Mouse (Mus musculus): ENCODE measurements around the gene Fam120a. TPM values are rescaled to one million over a fixed set of nuclear protein-coding genes. Genes with fewer than 3 reads are reported as not detected.

The Fam120a gene
- polyA plus RNA-seq, 1 experiment from 2014 or later = 24.2 TPM

DNA sequence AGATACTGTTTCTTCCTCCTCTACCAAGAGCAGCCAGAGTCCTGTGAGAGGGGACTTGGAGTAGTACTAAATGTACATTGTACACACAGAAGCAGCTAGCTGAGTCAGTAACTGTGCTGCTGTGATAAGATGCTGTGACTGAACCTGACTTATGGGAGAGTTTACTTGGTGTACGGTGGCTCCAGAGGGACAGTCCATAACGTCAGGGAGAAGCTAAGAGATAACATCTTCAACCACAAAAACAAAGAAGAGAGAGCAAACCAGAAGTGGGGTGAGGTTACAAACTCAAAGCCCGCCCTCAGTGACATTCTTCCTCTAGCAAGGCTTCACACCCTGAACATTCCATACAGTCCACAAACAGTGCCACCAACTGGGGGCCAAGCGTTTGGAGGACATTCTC is 122.5 kb downstream of the Fam120a start:
- no peaks in the 10 kb centered on the region for H3K4me1 ChIP-seq (replicated peaks; ENCODE audit: control insufficient read depth, insufficient read depth, low read length)
- H3K4me2 ChIP-seq (replicated peaks; ENCODE audit: low read depth) = no peak overlapping the region
- no peak overlapping the region for H3K9ac ChIP-seq (ENCODE audit: low read depth, low read length)
- H3K27ac ChIP-seq (ENCODE audit: low read depth, low read length) = no peak overlapping the region
- H3K36me3 ChIP-seq (ENCODE audit: control insufficient read depth, insufficient read depth) = no peaks in the 10 kb centered on the region
- H3K9me3 ChIP-seq (ENCODE audit: control insufficient read depth) = no peaks in the 10 kb centered on the region
- TF ChIP-seq CTCF (IDR thresholded peaks at IDR 0.05; ENCODE audit: low read depth) = peak; percentile 13; the same call in 1 of the 2 replicates
- 39% methylated on average over 4 of the region's 4 CpGs for WGBS
- H3K4me3 ChIP-seq (ENCODE audit: low read depth, low read length) = no peak overlapping the region
- ATAC-seq = no peak
- no peaks in the 10 kb centered on the region for H3K27me3 ChIP-seq (replicated peaks; ENCODE audit: control insufficient read depth, insufficient read depth, low read length)

DNA sequence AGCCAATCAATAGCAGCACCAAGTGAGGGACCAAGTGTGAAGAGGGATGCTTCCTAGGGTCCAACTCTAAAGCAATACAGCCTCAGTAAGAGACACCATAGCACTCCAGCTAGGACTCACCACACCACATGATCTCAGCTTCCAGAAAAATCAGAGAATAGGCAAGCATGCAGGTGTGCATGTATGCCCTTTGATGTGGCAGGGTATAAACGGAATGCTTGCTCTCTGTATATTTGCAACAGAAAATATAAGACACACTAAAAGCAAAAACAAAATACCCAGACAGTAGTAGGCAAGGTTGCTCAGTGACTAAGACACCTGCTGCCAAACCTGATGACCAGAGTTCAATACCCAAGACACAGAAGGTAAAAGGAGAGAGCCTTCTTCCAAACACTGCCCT is 124.3 kb downstream of the Fam120a start:
- WGBS = 89% methylated on average over 1 of the region's 1 CpGs
- Histone ChIP-seq H3K27me3 (replicated peaks; ENCODE audit: control insufficient read depth, insufficient read depth, low read length) (no peaks in the 10 kb centered on the region), H3K4me3 (ENCODE audit: low read depth, low read length) (no peak overlapping the region)

DNA sequence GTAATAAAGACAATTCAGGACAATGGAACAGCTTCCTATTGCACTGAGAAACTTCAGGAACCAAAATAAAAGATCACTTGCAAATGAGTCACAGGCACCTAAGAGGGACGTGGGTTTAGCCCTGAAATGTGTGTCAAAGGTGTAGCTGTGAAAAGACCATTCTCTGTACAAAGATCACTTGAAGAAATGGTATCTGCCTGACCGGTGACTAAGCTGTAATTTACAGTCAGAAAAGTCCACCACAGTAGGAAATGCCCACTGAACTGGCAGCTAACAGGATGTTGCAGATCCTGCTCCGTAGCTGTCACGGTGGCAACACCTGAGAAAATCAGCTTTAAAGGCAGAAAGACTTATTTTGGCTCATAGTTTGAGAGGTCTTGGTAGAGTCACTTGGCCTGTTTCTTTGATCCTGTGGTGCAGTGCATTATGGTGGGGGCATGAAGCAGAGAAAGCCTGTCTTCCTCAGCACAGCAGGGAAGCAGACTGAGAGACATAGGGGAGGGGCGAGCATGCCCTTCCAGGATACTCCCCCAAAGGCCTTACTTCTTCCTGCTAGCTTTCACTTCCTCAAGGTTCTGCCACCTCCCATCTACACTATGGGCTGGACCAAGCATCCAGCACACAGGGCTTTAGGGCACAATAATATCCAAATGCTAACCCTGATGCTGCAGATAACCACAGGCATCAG is 125.8 kb downstream of the Fam120a start:
- no peak overlapping the region for H3K4me2 ChIP-seq (replicated peaks; ENCODE audit: low read depth)
- peak; percentile 78 for ATAC-seq
- no peak overlapping the region for H3K9ac ChIP-seq (ENCODE audit: low read depth, low read length)
- H3K4me1 ChIP-seq (replicated peaks; ENCODE audit: control insufficient read depth, insufficient read depth, low read length) = no peaks in the 10 kb centered on the region
- TF ChIP-seq CTCF (IDR thresholded peaks at IDR 0.05; ENCODE audit: low read depth) = no peak
- H3K36me3 ChIP-seq (ENCODE audit: control insufficient read depth, insufficient read depth) = no peaks in the 10 kb centered on the region
- no peak overlapping the region for H3K4me3 ChIP-seq (ENCODE audit: low read depth, low read length)
- no peaks in the 10 kb centered on the region for H3K27me3 ChIP-seq (replicated peaks; ENCODE audit: control insufficient read depth, insufficient read depth, low read length)
- H3K9me3 ChIP-seq (ENCODE audit: control insufficient read depth) = no peaks in the 10 kb centered on the region
- H3K27ac ChIP-seq (ENCODE audit: low read depth, low read length) = peak overlapping the region; percentile 63
- 40% methylated on average over 5 of the region's 5 CpGs for WGBS

More for the DNA sequence above, 124.3 kb downstream of the Fam120a start:
- Histone ChIP-seq H3K9ac (ENCODE audit: low read depth, low read length) (no peak overlapping the region), H3K4me1 (replicated peaks; ENCODE audit: control insufficient read depth, insufficient read depth, low read length) (no peaks in the 10 kb centered on the region), H3K9me3 (ENCODE audit: control insufficient read depth) (no peaks in the 10 kb centered on the region), H3K36me3 (ENCODE audit: control insufficient read depth, insufficient read depth) (no peaks in the 10 kb centered on the region), H3K27ac (ENCODE audit: low read depth, low read length) (no peak overlapping the region), H3K4me2 (replicated peaks; ENCODE audit: low read depth) (no peak overlapping the region)
- no peak for TF ChIP-seq CTCF (IDR thresholded peaks at IDR 0.05; ENCODE audit: low read depth)
- no peak for ATAC-seq

DNA sequence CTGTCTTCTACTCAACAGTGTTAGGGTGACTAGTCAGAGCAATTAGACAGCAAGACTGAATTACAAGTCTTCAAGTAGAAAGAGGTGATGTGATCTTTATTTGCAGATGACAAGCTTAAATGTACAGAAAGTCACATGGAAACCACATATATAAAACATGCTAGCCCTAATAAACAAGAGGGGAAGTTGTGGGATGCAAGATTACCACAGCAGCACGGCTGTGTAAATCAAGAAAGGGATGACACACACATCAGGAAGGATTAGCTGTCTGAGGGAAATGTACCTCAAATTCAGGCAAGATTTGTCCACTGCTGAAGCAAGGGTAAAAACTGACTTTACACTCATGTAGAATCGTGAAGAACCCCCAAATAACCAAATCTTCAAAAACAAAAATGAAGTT is 129.5 kb downstream of the Fam120a start:
- no peaks in the 10 kb centered on the region for H3K27me3 ChIP-seq (replicated peaks; ENCODE audit: control insufficient read depth, insufficient read depth, low read length)
- no peak for ATAC-seq
- H3K4me1 ChIP-seq (replicated peaks; ENCODE audit: control insufficient read depth, insufficient read depth, low read length) = no peaks in the 10 kb centered on the region
- no peaks in the 10 kb centered on the region; the same call in 1 of the 2 replicates for H3K36me3 ChIP-seq (ENCODE audit: control insufficient read depth, insufficient read depth)
- WGBS = 72% methylated on average over 2 of the region's 2 CpGs
- H3K9me3 ChIP-seq (ENCODE audit: control insufficient read depth) = no peaks in the 10 kb centered on the region
- no peak overlapping the region for H3K4me2 ChIP-seq (replicated peaks; ENCODE audit: low read depth)
- no peak overlapping the region for H3K4me3 ChIP-seq (ENCODE audit: low read depth, low read length)
- TF ChIP-seq CTCF (IDR thresholded peaks at IDR 0.05; ENCODE audit: low read depth) = no peak
- no peak overlapping the region for H3K27ac ChIP-seq (ENCODE audit: low read depth, low read length)
- no peak overlapping the region for H3K9ac ChIP-seq (ENCODE audit: low read depth, low read length)

DNA sequence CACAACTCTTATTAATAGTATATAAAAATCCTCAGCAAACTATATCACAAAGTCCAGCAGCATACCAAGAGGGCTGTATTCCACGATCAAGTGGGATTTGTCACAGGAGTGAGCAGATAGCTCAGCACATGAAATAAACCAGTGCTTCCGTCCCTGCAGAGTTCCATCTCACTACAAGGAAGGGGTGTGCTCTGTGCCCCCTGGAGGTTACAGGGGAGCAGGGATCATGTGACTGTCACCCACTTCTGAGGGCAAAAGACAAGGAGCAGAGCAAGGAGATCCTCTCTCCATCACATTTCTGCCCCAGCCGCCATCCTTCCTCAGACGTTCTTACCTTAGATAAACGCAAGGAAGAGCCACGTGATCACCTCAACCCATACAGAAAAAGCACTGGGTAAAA is 130.3 kb downstream of the Fam120a start:
- Histone ChIP-seq H3K4me2 (replicated peaks; ENCODE audit: low read depth) (no peak overlapping the region), H3K27ac (ENCODE audit: low read depth, low read length) (no peak overlapping the region), H3K9ac (ENCODE audit: low read depth, low read length) (no peak overlapping the region), H3K36me3 (ENCODE audit: control insufficient read depth, insufficient read depth) (no peaks in the 10 kb centered on the region; the same call in 1 of the 2 replicates), H3K27me3 (replicated peaks; ENCODE audit: control insufficient read depth, insufficient read depth, low read length) (no peaks in the 10 kb centered on the region), H3K9me3 (ENCODE audit: control insufficient read depth) (no peaks in the 10 kb centered on the region), H3K4me1 (replicated peaks; ENCODE audit: control insufficient read depth, insufficient read depth, low read length) (no peaks in the 10 kb centered on the region), H3K4me3 (ENCODE audit: low read depth, low read length) (no peak overlapping the region)
- ATAC-seq = no peak
- TF ChIP-seq CTCF (IDR thresholded peaks at IDR 0.05; ENCODE audit: low read depth) = no peak
- 59% methylated on average over 6 of the region's 6 CpGs for WGBS

DNA sequence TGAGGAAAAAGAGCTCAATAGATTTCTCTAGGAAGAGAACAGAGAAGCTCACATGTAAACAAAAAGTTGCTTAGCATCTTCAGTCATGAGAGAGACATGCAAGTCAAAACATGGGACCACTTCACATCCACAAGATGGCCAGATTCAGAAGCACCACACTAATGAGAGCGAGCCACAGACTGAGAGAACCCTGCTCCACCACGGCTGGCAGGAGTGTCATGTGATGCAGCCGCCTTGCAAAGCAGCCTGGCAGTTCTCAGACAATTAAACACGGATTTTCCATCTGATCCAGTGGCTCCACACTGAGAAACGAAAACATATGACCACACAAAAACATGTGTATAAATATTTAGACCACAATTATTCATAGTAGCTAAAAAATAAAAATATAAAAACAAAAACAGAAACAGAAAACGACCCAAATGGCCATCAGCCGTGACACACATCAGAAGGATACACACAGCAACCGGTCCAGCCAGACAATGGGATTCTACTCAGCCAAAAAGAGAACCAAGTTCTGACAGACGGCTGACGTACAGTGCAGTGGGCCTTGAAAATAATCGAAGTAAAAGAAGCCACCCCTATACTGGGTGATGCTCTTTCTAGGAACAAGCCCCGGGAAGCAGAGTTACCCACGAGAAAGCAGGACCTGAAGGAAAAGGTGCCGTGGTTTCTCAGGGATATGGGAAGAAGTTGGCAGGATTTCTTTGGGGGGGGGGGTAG is 137.1 kb downstream of the Fam120a start:
- no peak for TF ChIP-seq CTCF (IDR thresholded peaks at IDR 0.05; ENCODE audit: low read depth)
- Histone ChIP-seq H3K4me3 (ENCODE audit: low read depth, low read length) (no peak overlapping the region), H3K36me3 (ENCODE audit: control insufficient read depth, insufficient read depth) (peaks cover 49% of the 10 kb centered on the region), H3K4me2 (replicated peaks; ENCODE audit: low read depth) (no peak overlapping the region), H3K9me3 (ENCODE audit: control insufficient read depth) (no peaks in the 10 kb centered on the region), H3K4me1 (replicated peaks; ENCODE audit: control insufficient read depth, insufficient read depth, low read length) (no peaks in the 10 kb centered on the region), H3K27ac (ENCODE audit: low read depth, low read length) (no peak overlapping the region), H3K9ac (ENCODE audit: low read depth, low read length) (no peak overlapping the region), H3K27me3 (replicated peaks; ENCODE audit: control insufficient read depth, insufficient read depth, low read length) (no peaks in the 10 kb centered on the region)
- ATAC-seq = no peak
- WGBS = 81% methylated on average over 14 of the region's 14 CpGs
